Mouse (Mus musculus): ENCODE measurements at regions not wholly inside any gene's neighbourhood (a gene's known extent, or its start where the extent isn't known, plus 50 kb on each side); places are given as distances from the start of the nearest gene placed in this dataset.
A peak's percentile ranks its signal among the peaks of the same experiment; 100 is the strongest.

DNA sequence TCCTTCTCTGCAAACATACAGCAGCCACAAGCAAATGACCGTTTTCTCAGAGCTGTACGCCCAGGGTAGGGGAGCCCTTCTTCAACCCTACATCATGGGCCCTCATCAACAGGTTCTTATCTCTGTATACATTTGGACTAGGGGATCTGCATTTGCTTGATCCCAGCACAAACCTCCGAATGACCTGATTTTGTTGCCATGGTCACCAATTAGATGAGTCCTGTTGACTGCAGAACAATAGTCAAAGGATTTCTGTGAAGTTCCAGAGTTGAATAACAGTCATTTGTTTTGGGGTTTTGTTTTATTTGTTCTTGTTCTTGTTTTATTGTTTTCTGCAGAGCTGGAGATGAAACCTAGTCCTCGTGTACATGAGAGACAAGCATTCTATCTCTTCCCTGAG, 340.6 kb downstream of the Rps6kc1 start:
- 68% methylated on average over 4 of the region's 4 CpGs for WGBS
- no peaks in the 10 kb centered on the region for H3K9me3 ChIP-seq (replicated peaks)

DNA sequence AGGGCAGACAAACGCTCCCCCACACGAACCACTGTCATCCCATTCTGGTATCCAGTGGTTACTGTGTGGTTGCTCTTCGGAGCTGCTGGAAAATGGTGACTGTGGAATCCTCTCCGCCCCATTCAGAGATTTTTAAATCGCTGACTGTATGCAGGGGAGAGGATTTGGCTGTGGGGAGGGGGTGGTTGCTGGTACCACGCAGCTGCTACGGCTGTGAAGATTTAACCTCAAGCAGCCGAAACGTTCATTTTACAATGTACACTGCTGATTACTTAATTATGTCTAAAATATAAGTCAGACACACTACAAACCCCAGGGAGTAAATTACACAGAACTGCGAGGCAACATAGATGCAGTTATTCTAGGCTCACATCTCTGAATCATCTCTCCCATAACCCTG, 341.0 kb downstream of the Rps6kc1 start:
- H3K27ac ChIP-seq (replicated peaks): no peak overlapping the region
- no peaks in the 10 kb centered on the region for H3K4me1 ChIP-seq
- H3K4me2 ChIP-seq (replicated peaks): no peak overlapping the region
- no peak overlapping the region for H3K9ac ChIP-seq
- no peaks in the 10 kb centered on the region for H3K9me3 ChIP-seq (replicated peaks)
- no peaks in the 10 kb centered on the region for H3K36me3 ChIP-seq
- peak; percentile 51; the same call in 1 of the 2 replicates for ATAC-seq (ENCODE audit: insufficient number of reproducible peaks, low FRiP score, low TSS enrichment, low read depth)
- no peak overlapping the region for H3K4me3 ChIP-seq (replicated peaks)
- 61% methylated on average over 10 of the region's 10 CpGs for WGBS
- H3K27me3 ChIP-seq: no peaks in the 10 kb centered on the region

More for the DNA sequence above, 340.6 kb downstream of the Rps6kc1 start:
- no peaks in the 10 kb centered on the region for H3K4me1 ChIP-seq
- H3K27ac ChIP-seq (replicated peaks): no peak overlapping the region
- H3K4me2 ChIP-seq (replicated peaks): no peak overlapping the region
- no peaks in the 10 kb centered on the region for H3K27me3 ChIP-seq
- no peak overlapping the region for H3K4me3 ChIP-seq (replicated peaks)
- ATAC-seq (ENCODE audit: insufficient number of reproducible peaks, low FRiP score, low TSS enrichment, low read depth): no peak
- no peak overlapping the region for H3K9ac ChIP-seq
- H3K36me3 ChIP-seq: no peaks in the 10 kb centered on the region

DNA sequence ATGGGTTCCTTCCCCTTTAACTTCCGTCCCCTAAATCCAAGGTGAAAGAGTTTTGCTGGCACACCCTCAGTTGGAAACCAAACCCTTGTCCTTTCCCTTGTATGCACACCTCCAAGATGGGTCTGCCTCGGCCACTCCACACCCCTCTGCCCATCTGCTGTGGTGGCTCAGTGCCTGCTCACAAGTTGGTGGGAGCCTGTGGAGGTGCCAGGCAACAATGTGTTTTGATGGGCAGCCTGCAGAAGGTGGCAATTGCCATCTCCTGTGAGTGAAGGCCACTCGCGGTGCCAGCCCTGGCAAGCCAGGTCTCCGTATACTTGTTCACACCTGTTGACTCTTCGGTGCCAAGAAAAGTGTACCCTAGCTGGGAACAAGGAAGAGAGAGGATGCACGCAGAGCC, 344.8 kb downstream of the Rps6kc1 start:
- H3K9ac ChIP-seq: no peak overlapping the region
- no peaks in the 10 kb centered on the region for H3K36me3 ChIP-seq
- no peaks in the 10 kb centered on the region for H3K27me3 ChIP-seq
- H3K9me3 ChIP-seq (replicated peaks): no peaks in the 10 kb centered on the region
- WGBS: 87% methylated on average over 7 of the region's 7 CpGs
- ATAC-seq (ENCODE audit: insufficient number of reproducible peaks, low FRiP score, low TSS enrichment, low read depth): no peak
- H3K4me1 ChIP-seq: peaks cover 6% of the 10 kb centered on the region; the same call in 1 of the 2 replicates
- H3K27ac ChIP-seq (replicated peaks): no peak overlapping the region
- no peak overlapping the region for H3K4me2 ChIP-seq (replicated peaks)
- no peak overlapping the region for H3K4me3 ChIP-seq (replicated peaks)

DNA sequence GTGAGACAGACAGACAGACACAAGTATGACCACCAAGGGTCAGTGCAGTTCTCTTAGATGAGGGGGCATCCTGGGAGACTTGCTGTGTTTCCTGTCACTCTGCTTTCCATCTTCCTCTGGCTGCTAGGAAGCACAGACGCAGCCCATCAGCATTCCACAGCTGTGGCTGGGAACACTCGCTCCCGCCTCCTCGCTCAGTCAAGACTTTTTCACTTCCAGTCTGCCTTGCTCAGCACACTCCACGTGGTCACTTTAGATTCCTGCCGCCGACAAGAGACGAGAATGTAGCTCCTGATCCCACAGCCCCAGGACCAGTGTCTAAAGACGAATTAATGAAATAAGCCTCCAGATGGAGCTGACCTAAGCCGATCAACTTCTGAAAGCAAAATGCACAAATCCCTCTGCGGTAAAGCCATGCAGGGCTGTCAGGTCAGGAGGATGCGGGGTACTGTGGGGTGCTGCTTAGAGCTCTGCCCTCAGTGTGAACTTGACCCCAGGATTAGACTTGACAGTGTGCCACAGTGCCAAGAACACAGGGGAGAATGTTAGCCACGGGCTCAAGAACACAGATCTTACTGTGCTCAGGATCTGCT, 348.6 kb downstream of the Rps6kc1 start:
- Histone ChIP-seq H3K27ac (replicated peaks) (no peak overlapping the region), H3K27me3 (no peaks in the 10 kb centered on the region), H3K9me3 (replicated peaks) (no peaks in the 10 kb centered on the region), H3K4me3 (replicated peaks) (no peak overlapping the region), H3K36me3 (no peaks in the 10 kb centered on the region), H3K4me2 (replicated peaks) (no peak overlapping the region), H3K4me1 (peaks cover 6% of the 10 kb centered on the region; the same call in 1 of the 2 replicates), H3K9ac (no peak overlapping the region)
- no peak for ATAC-seq (ENCODE audit: insufficient number of reproducible peaks, low FRiP score, low TSS enrichment, low read depth)
- 34% methylated on average over 13 of the region's 13 CpGs for WGBS

DNA sequence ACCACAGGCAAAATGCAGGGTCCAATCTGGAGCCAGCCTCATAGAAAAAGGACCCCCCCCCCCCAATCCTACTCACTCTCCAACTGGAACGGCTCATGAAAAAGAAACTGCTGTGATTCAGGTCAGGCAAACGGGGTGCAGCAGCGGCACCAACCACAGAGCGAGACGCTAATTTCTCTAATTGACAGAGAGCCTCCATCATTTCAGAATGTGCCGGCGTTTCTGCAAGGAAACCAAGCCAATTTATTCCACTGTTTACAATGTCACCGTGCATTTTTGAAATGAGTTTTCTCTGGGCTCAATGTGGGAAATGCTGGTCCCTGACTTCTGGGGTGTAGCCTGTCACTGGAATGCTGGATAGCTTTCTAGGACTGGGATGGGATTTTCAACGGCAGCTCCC, 351.5 kb downstream of the Rps6kc1 start:
- Histone ChIP-seq H3K4me2 (replicated peaks) (no peak overlapping the region), H3K27ac (replicated peaks) (no peak overlapping the region), H3K4me1 (peaks cover 6% of the 10 kb centered on the region; the same call in 1 of the 2 replicates), H3K9me3 (replicated peaks) (no peaks in the 10 kb centered on the region), H3K4me3 (replicated peaks) (no peak overlapping the region), H3K27me3 (no peaks in the 10 kb centered on the region), H3K36me3 (no peaks in the 10 kb centered on the region), H3K9ac (no peak overlapping the region)
- ATAC-seq (ENCODE audit: insufficient number of reproducible peaks, low FRiP score, low TSS enrichment, low read depth): no peak
- whole genome bisulfite sequencing: 48% methylated on average over 9 of the region's 9 CpGs

DNA sequence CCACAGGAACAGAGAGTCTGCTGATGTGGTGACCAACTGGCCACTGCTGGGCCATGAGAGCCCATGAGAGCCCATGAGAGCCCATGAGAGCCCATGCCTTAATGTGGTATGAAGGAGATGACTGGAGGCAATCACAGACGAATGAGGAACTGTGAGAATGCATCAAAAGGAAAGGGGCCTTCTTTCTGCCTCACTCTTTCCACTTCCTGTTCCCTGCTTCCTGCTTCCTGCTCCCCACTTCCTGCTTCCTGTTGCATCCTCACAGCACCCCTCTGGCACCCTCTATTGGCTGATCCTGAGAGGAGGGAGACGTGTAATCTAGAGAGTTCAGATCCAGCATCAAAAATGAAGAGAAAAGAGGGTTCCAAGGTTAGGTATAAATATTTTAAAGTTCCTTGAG, 369.7 kb downstream of the Rps6kc1 start:
- Histone ChIP-seq H3K9me3 (replicated peaks) (no peaks in the 10 kb centered on the region), H3K27ac (replicated peaks) (no peak overlapping the region), H3K27me3 (no peaks in the 10 kb centered on the region), H3K9ac (no peak overlapping the region), H3K4me3 (replicated peaks) (no peak overlapping the region), H3K4me1 (no peaks in the 10 kb centered on the region), H3K36me3 (no peaks in the 10 kb centered on the region), H3K4me2 (replicated peaks) (no peak overlapping the region)
- 28% methylated on average over 2 of the region's 2 CpGs for WGBS
- no peak for ATAC-seq (ENCODE audit: insufficient number of reproducible peaks, low FRiP score, low TSS enrichment, low read depth)

DNA sequence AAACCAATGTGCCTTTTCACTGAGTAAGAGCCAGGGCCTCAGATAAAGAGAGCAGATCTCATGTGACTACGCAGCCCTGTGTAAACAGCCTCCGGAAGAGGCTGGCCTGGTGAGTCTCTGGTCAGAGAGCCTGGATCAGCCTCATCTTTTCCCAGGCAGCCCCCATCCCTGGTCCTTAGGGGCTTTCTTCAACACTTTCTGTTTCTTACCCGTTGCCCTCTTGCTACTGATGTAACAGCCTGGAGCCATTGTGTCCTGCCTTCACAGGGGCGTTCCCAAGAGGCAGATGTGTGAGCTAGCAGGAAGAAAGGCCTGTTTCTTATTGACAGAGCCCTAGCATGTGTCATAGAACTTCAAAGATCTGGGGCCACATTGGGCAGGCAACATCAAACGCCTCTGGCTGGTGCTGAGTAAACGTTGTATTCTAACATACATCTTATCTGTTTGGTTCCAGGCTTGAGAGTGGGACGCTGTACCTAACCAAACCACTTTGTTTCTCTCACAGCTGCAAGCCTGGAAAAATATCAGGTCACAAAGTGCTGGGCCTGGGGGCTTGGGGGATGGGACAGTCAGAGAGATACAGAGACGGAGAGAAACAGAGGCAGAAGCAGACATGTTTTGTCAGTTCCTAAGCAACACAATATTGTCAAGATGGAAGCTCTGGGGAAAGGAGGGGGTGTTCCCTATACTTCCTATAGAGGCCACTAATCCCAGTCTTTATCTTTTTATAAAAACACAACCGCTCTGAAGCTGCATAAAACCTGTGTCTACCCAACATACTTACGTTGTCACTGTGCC, 362.6 kb upstream of the Prox1 start:
- H3K27ac ChIP-seq (replicated peaks): no peak overlapping the region
- WGBS: 14% methylated on average over 10 of the region's 10 CpGs
- 0 out of 2 replicates have a peak, but pooled peaks have one; percentile 32 for ATAC-seq (ENCODE audit: insufficient number of reproducible peaks, low FRiP score, low TSS enrichment, low read depth)

DNA sequence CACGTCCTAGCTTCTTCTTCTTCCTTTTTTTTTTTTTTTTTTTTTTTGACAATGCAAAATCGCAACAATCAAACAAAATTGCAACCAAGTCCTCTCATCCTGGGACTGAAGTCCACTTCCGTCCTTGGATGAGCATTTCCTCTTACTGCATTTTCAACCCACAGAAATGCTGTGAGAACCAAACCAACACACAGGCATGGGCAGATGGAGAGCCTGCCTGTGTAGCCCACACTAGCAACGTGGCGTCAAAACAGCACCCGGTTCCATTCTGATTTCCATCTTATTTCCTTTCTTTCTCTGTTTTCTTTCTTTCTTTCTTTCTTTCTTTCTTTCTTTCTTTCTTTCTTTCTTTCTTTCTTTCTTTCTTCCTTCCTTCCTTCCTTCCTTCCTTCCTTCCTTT, 360.7 kb upstream of the Prox1 start:
- no peaks in the 10 kb centered on the region for H3K9me3 ChIP-seq (replicated peaks)
- 92% methylated on average over 6 of the region's 6 CpGs for WGBS
- H3K4me3 ChIP-seq (replicated peaks): no peak overlapping the region
- H3K27ac ChIP-seq (replicated peaks): no peak overlapping the region
- no peak for ATAC-seq (ENCODE audit: insufficient number of reproducible peaks, low FRiP score, low TSS enrichment, low read depth)
- H3K9ac ChIP-seq: no peak overlapping the region
- peaks cover 18% of the 10 kb centered on the region for H3K4me1 ChIP-seq
- no peaks in the 10 kb centered on the region for H3K36me3 ChIP-seq
- no peak overlapping the region for H3K4me2 ChIP-seq (replicated peaks)
- no peaks in the 10 kb centered on the region for H3K27me3 ChIP-seq

More for the DNA sequence above, 362.6 kb upstream of the Prox1 start:
- Histone ChIP-seq H3K4me2 (replicated peaks) (no peak overlapping the region), H3K4me1 (peaks cover 11% of the 10 kb centered on the region), H3K27me3 (no peaks in the 10 kb centered on the region), H3K9me3 (replicated peaks) (no peaks in the 10 kb centered on the region), H3K36me3 (no peaks in the 10 kb centered on the region), H3K4me3 (replicated peaks) (no peak overlapping the region), H3K9ac (no peak overlapping the region)

DNA sequence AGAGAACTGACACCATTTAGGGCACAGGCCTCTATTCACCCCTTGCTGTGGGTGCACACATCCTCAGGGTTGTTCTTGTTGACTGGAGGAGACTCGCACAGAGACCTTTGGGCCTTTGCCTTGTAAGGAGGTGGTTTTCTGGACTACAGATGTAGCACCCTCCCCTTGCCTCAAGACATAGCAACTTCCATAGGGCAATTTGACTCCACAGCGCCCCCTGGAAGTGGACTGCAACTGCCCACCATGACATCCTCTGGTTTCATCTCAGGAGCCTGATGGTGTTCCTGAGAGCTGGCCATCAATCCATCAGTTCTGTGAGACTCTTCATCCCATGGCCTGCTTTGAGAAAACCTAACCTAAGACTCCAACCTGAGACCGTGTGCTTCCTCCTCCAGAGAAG, 359.6 kb upstream of the Prox1 start:
- 77% methylated on average over 3 of the region's 3 CpGs for WGBS
- no peak for ATAC-seq (ENCODE audit: insufficient number of reproducible peaks, low FRiP score, low TSS enrichment, low read depth)
- Histone ChIP-seq H3K4me2 (replicated peaks) (no peak overlapping the region), H3K9ac (no peak overlapping the region), H3K4me1 (peaks cover 18% of the 10 kb centered on the region), H3K4me3 (replicated peaks) (no peak overlapping the region), H3K27ac (replicated peaks) (no peak overlapping the region), H3K27me3 (peaks cover 4% of the 10 kb centered on the region; the same call in 1 of the 2 replicates), H3K36me3 (no peaks in the 10 kb centered on the region), H3K9me3 (replicated peaks) (no peaks in the 10 kb centered on the region)

DNA sequence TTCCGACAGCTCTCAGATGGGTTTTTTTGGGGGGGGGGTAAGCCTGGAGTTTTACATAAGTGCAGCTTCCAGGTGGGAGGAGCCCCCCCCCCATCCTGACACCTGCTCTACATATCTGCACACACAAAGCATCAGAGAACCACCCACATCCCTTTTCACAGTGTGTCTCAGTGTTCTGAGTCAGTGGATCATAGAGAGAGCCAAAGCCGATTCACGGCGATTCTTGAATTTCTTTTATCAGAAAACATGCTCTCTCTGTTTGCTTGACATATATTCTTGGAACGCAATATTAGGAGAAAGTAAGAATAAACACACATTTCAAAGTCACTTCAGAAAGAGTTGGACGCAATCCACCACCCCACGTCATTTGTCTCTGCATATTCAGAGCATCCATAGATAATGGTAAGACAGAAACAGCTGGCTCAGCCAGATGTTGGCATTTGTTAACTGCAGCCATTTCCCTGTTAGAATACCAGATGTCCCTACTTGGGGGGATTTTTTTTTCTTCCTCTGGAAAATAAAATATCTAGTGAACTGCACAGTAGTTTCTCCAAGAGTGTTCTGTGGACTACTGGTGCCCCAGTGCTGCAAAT, 357.1 kb upstream of the Prox1 start:
- Histone ChIP-seq H3K4me1 (peaks cover 12% of the 10 kb centered on the region; the same call in 1 of the 2 replicates), H3K4me3 (replicated peaks) (no peak overlapping the region), H3K27ac (replicated peaks) (no peak overlapping the region), H3K36me3 (no peaks in the 10 kb centered on the region), H3K4me2 (replicated peaks) (no peak overlapping the region), H3K9ac (no peak overlapping the region), H3K9me3 (replicated peaks) (no peaks in the 10 kb centered on the region), H3K27me3 (peaks cover 4% of the 10 kb centered on the region; the same call in 1 of the 2 replicates)
- no peak for ATAC-seq (ENCODE audit: insufficient number of reproducible peaks, low FRiP score, low TSS enrichment, low read depth)
- 44% methylated on average over 7 of the region's 7 CpGs for WGBS

DNA sequence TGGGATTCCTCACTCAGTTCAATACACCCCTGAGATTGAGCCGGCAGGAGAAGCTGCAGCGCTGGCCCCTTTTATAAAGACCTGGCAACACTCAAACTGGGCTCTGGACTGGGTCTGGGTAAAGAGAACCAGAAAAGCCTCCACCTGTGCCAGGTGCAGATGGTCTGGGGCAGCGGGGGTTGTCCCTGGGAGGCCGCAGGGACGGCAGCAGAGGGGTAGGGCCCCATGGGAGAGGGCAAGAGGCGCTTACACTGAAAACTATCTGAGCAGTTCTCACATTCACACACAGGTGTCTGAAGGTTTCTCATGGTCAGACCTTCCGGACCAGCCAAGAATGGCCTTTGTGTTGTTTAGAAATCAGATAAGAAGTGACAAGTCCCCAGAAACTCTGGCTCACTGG, 356.1 kb upstream of the Prox1 start:
- H3K4me1 ChIP-seq: peaks cover 10% of the 10 kb centered on the region; the same call in 1 of the 2 replicates
- H3K27me3 ChIP-seq: peaks cover 4% of the 10 kb centered on the region; the same call in 1 of the 2 replicates
- 26% methylated on average over 7 of the region's 7 CpGs for WGBS
- H3K9ac ChIP-seq: no peak overlapping the region
- no peaks in the 10 kb centered on the region for H3K36me3 ChIP-seq
- no peaks in the 10 kb centered on the region for H3K9me3 ChIP-seq (replicated peaks)
- H3K27ac ChIP-seq (replicated peaks): no peak overlapping the region
- H3K4me3 ChIP-seq (replicated peaks): no peak overlapping the region
- ATAC-seq (ENCODE audit: insufficient number of reproducible peaks, low FRiP score, low TSS enrichment, low read depth): no peak
- H3K4me2 ChIP-seq (replicated peaks): no peak overlapping the region
